Mouse (Mus musculus): Measurements from ENCODE around the gene Hist2h2be. TPM values are rescaled to one million over a fixed set of nuclear protein-coding genes. Genes with fewer than 3 reads are reported as not detected.

The Hist2h2be gene
- polyA plus RNA-seq, 1 experiment, result 16.7 TPM

GRCm38 (mm10) chr3:96221640-96222038 lies 720 bp downstream of the Hist2h2be start:
- peak; percentile 45 for DNase-seq
- TF ChIP-seq CTCF (IDR thresholded peaks at IDR 0.05; ENCODE audit: borderline replicate concordance, control insufficient read depth, extremely low read depth, insufficient read depth, low read length, poor library complexity), result no peak
- TF ChIP-seq POLR2A (IDR thresholded peaks at IDR 0.05; ENCODE audit: control insufficient read depth, extremely low read depth, insufficient read depth, low read length, poor library complexity), result no peak
- Histone ChIP-seq H3K36me3 (ENCODE audit: control insufficient read depth, insufficient read depth, low read length) (no peaks in the 10 kb centered on the region), H3K4me3 (ENCODE audit: control insufficient read depth, insufficient read depth, low read length) (peak overlapping the region; percentile 89), H3K4me1 (replicated peaks; ENCODE audit: control insufficient read depth, insufficient read depth, low read length) (peaks cover 23% of the 10 kb centered on the region), H3K27me3 (ENCODE audit: control insufficient read depth, insufficient read depth, low read length) (no peaks in the 10 kb centered on the region), H3K27ac (ENCODE audit: control insufficient read depth, insufficient read depth, low read length) (peak overlapping the region; percentile 97)
- 8% methylated on average over 9 of the region's 9 CpGs for WGBS

- TF ChIP-seq CTCF (IDR thresholded peaks at IDR 0.05; ENCODE audit: borderline replicate concordance, control insufficient read depth, extremely low read depth, insufficient read depth, low read length, poor library complexity), result no peak
- no peak overlapping the region for H3K27ac ChIP-seq (ENCODE audit: control insufficient read depth, insufficient read depth, low read length)
- 92% methylated on average over 4 of the region's 4 CpGs for WGBS
- DNase-seq, result no peak
- H3K27me3 ChIP-seq (ENCODE audit: control insufficient read depth, insufficient read depth, low read length), result no peaks in the 10 kb centered on the region
- no peaks in the 10 kb centered on the region for H3K36me3 ChIP-seq (ENCODE audit: control insufficient read depth, insufficient read depth, low read length)
- H3K4me3 ChIP-seq (ENCODE audit: control insufficient read depth, insufficient read depth, low read length), result no peak overlapping the region
- H3K4me1 ChIP-seq (replicated peaks; ENCODE audit: control insufficient read depth, insufficient read depth, low read length), result peaks cover 23% of the 10 kb centered on the region
Measured at GRCm38 (mm10) chr3:96222774-96223173, 1.9 kb downstream of the Hist2h2be start.

DNA sequence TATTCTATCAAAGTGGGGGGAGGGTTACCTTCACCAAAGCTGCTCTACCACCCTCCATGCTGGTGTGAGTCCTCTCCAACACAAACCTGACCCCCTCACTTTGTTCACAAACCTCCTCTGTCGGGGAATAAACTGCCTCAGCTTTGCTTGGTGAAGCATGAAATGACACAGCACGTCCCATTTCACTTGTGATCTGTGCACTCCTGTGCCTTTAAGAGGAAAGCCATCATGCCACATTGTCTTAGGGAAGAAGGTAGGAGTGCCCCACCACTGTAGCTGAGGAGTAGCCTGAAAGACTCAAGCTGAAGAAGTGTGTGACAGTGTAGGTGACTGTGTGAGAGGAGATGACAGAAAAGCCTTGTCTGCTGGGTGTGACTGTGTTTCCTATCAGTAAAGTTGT lies 4.5 kb downstream of the Hist2h2be start:
- peaks cover 19% of the 10 kb centered on the region for H3K4me1 ChIP-seq (replicated peaks; ENCODE audit: control insufficient read depth, insufficient read depth, low read length)
- no peak overlapping the region for H3K27ac ChIP-seq (ENCODE audit: control insufficient read depth, insufficient read depth, low read length)
- H3K36me3 ChIP-seq (ENCODE audit: control insufficient read depth, insufficient read depth, low read length), result no peaks in the 10 kb centered on the region
- 82% methylated on average over 2 of the region's 2 CpGs for WGBS
- no peak overlapping the region for H3K4me3 ChIP-seq (ENCODE audit: control insufficient read depth, insufficient read depth, low read length)
- no peak for DNase-seq
- H3K27me3 ChIP-seq (ENCODE audit: control insufficient read depth, insufficient read depth, low read length), result no peaks in the 10 kb centered on the region
- TF ChIP-seq CTCF (IDR thresholded peaks at IDR 0.05; ENCODE audit: borderline replicate concordance, control insufficient read depth, extremely low read depth, insufficient read depth, low read length, poor library complexity), result no peak
- no peak for TF ChIP-seq POLR2A (IDR thresholded peaks at IDR 0.05; ENCODE audit: control insufficient read depth, extremely low read depth, insufficient read depth, low read length, poor library complexity)

- H3K27me3 ChIP-seq (ENCODE audit: control insufficient read depth, insufficient read depth, low read length), result no peaks in the 10 kb centered on the region
- 83% methylated on average over 8 of the region's 8 CpGs for WGBS
- no peak overlapping the region for H3K27ac ChIP-seq (ENCODE audit: control insufficient read depth, insufficient read depth, low read length)
- no peaks in the 10 kb centered on the region for H3K36me3 ChIP-seq (ENCODE audit: control insufficient read depth, insufficient read depth, low read length)
- TF ChIP-seq POLR2A (IDR thresholded peaks at IDR 0.05; ENCODE audit: control insufficient read depth, extremely low read depth, insufficient read depth, low read length, poor library complexity), result no peak
- TF ChIP-seq CTCF (IDR thresholded peaks at IDR 0.05; ENCODE audit: borderline replicate concordance, control insufficient read depth, extremely low read depth, insufficient read depth, low read length, poor library complexity), result no peak
- no peak overlapping the region for H3K4me3 ChIP-seq (ENCODE audit: control insufficient read depth, insufficient read depth, low read length)
- no peak for DNase-seq
- peaks cover 16% of the 10 kb centered on the region for H3K4me1 ChIP-seq (replicated peaks; ENCODE audit: control insufficient read depth, insufficient read depth, low read length)
Measured at GRCm38 (mm10) chr3:96226695-96227648, 6.1 kb downstream of the Hist2h2be start.

- TF ChIP-seq POLR2A (IDR thresholded peaks at IDR 0.05; ENCODE audit: control insufficient read depth, extremely low read depth, insufficient read depth, low read length, poor library complexity) (no peak), CTCF (IDR thresholded peaks at IDR 0.05; ENCODE audit: borderline replicate concordance, control insufficient read depth, extremely low read depth, insufficient read depth, low read length, poor library complexity) (no peak)
- H3K36me3 ChIP-seq (ENCODE audit: control insufficient read depth, insufficient read depth, low read length), result no peaks in the 10 kb centered on the region
- WGBS, result 66% methylated on average over 2 of the region's 2 CpGs
- DNase-seq, result no peak
- no peak overlapping the region for H3K27ac ChIP-seq (ENCODE audit: control insufficient read depth, insufficient read depth, low read length)
- H3K27me3 ChIP-seq (ENCODE audit: control insufficient read depth, insufficient read depth, low read length), result no peaks in the 10 kb centered on the region
- peaks cover 8% of the 10 kb centered on the region for H3K4me1 ChIP-seq (replicated peaks; ENCODE audit: control insufficient read depth, insufficient read depth, low read length)
- no peak overlapping the region for H3K4me3 ChIP-seq (ENCODE audit: control insufficient read depth, insufficient read depth, low read length)
Measured at GRCm38 (mm10) chr3:96228828-96229227, 7.9 kb downstream of the Hist2h2be start.

- H3K27ac ChIP-seq (ENCODE audit: control insufficient read depth, insufficient read depth, low read length), result no peak overlapping the region
- TF ChIP-seq POLR2A (IDR thresholded peaks at IDR 0.05; ENCODE audit: control insufficient read depth, extremely low read depth, insufficient read depth, low read length, poor library complexity), result no peak
- no peak for TF ChIP-seq CTCF (IDR thresholded peaks at IDR 0.05; ENCODE audit: borderline replicate concordance, control insufficient read depth, extremely low read depth, insufficient read depth, low read length, poor library complexity)
- DNase-seq, result no peak
- H3K4me1 ChIP-seq (replicated peaks; ENCODE audit: control insufficient read depth, insufficient read depth, low read length), result 0 out of 2 replicates have a peak, but pooled peaks cover under 1% of the 10 kb centered on the region
- no peaks in the 10 kb centered on the region for H3K36me3 ChIP-seq (ENCODE audit: control insufficient read depth, insufficient read depth, low read length)
- WGBS, result 56% methylated on average over 2 of the region's 2 CpGs
- no peaks in the 10 kb centered on the region for H3K27me3 ChIP-seq (ENCODE audit: control insufficient read depth, insufficient read depth, low read length)
- no peak overlapping the region for H3K4me3 ChIP-seq (ENCODE audit: control insufficient read depth, insufficient read depth, low read length)
Measured at GRCm38 (mm10) chr3:96230404-96230803, 9.5 kb downstream of the Hist2h2be start.

All from thymus, adult 2 months (tissue).